27 mouse cellular contexts compared by ENCODE assay signal in genomic region chr9:32348096-32348495, GRCm38 (mm10). TPM values are rescaled to one million over a fixed set of nuclear protein-coding genes. Genes with fewer than 3 reads are reported as not detected.
DNase-seq lines count a peak whose midpoint lies in the region; ATAC-seq and TF ChIP-seq lines count a peak whose summit lies in the region.
"Had no signal": no experiment of that assay in that cellular context is flagged by ENCODE, and none has a peak within 500 bp of the region (broad histone marks: within the 10 kb centered on the region; RNA-seq: fewer than 3 reads in every experiment).

No protein-coding gene starts in this region.

- no peaks in the 10 kb centered on the region for H3K27me3 ChIP-seq in kidney, adult 2 months (replicated peaks; ENCODE audit: control insufficient read depth, insufficient read depth, low read length)
- H3K27me3 ChIP-seq in kidney, postnatal 0 days (ENCODE audit: insufficient read depth, low read length): 0 out of 2 replicates have a peak, but pooled peaks cover 6% of the 10 kb centered on the region
- peaks cover 52% of the 10 kb centered on the region for H3K27me3 ChIP-seq in hindbrain, embryonic 13.5 days

- no peak for TF ChIP-seq CTCF in kidney, adult 2 months (conservative IDR thresholded peaks at IDR 0.05; ENCODE audit: insufficient read depth, insufficient read length, low read depth, low read length)
- TF ChIP-seq CTCF in kidney, postnatal 0 days (IDR thresholded peaks at IDR 0.05; ENCODE audit: low read depth): 0 out of 2 replicates have a peak, but pooled peaks have one; percentile 6

- DNase-seq in kidney, adult 2 months: peak; percentile 49
- DNase-seq in kidney, postnatal 4 days: no peak
- no peak for DNase-seq in kidney, postnatal 0 days (ENCODE audit: low spot score)
- peak; percentile 20 for DNase-seq in kidney, postnatal 10 days
- peak; percentile 26 to 48 for DNase-seq in kidney, postnatal 36 days
- DNase-seq: adrenal gland, adult 2 months; adrenal gland, postnatal 14 days; cerebellum, adult 11 months; cerebellum, adult 2 months; cerebellum, adult 9-11 months; cerebellum, postnatal 25 days; gastrocnemius, postnatal 10 days; gastrocnemius, postnatal 36 days; heart, postnatal 10 days; heart, postnatal 36 days had no signal

- no peaks in the 10 kb centered on the region for H3K9me3 ChIP-seq in kidney, postnatal 0 days (replicated peaks; ENCODE audit: low read length)
- H3K9me3 ChIP-seq in hindbrain, embryonic 13.5 days: no peaks in the 10 kb centered on the region
- H3K9me3 ChIP-seq: embryonic facial prominence, embryonic 12.5 days; embryonic facial prominence, embryonic 15.5 days; heart, embryonic 12.5 days; heart, embryonic 15.5 days; hindbrain, embryonic 10.5 days had no signal

- 56% methylated on average over 8 of the region's 8 CpGs for WGBS in kidney, adult 2 months
- 45% methylated on average over 8 of the region's 8 CpGs for WGBS in kidney, postnatal 0 days
- WGBS in hindbrain, embryonic 13.5 days: 69% methylated on average over 8 of the region's 8 CpGs

- H3K4me1 ChIP-seq in kidney, adult 2 months (ENCODE audit: control insufficient read depth, insufficient read depth, low read length): no peaks in the 10 kb centered on the region; the same call in 1 of the 2 replicates
- peaks cover 10% of the 10 kb centered on the region for H3K4me1 ChIP-seq in kidney, postnatal 0 days (replicated peaks; ENCODE audit: insufficient read depth, low read length)
- H3K4me1 ChIP-seq in hindbrain, embryonic 13.5 days (replicated peaks): peaks cover 24% of the 10 kb centered on the region

- H3K36me3 ChIP-seq in kidney, adult 2 months (ENCODE audit: control insufficient read depth, insufficient read depth, low read length): no peaks in the 10 kb centered on the region
- H3K36me3 ChIP-seq in kidney, postnatal 0 days (ENCODE audit: insufficient read depth, low read length): no peaks in the 10 kb centered on the region
- no peaks in the 10 kb centered on the region for H3K36me3 ChIP-seq in hindbrain, embryonic 13.5 days
- H3K36me3 ChIP-seq: embryonic facial prominence, embryonic 12.5 days; embryonic facial prominence, embryonic 15.5 days; heart, embryonic 12.5 days; heart, embryonic 15.5 days; hindbrain, embryonic 10.5 days had no signal

- no peak for TF ChIP-seq POLR2A in kidney, adult 2 months (IDR thresholded peaks at IDR 0.05; ENCODE audit: low read depth, low read length)

- 0 out of 2 replicates have a peak overlapping the region, but pooled peaks have one; percentile 20 for H3K27ac ChIP-seq in kidney, adult 2 months (ENCODE audit: insufficient read depth, low read depth, low read length)
- no peak overlapping the region; the same call in 1 of the 2 replicates for H3K27ac ChIP-seq in kidney, postnatal 0 days
- H3K27ac ChIP-seq in hindbrain, embryonic 13.5 days: no peak overlapping the region
- H3K27ac ChIP-seq: embryonic facial prominence, embryonic 12.5 days; embryonic facial prominence, embryonic 15.5 days; heart, embryonic 15.5 days; hindbrain, embryonic 10.5 days; hindbrain, embryonic 14.5 days; hindbrain, postnatal 0 days had no signal

- no peak overlapping the region for H3K4me2 ChIP-seq in kidney, postnatal 0 days (ENCODE audit: low read length)
- H3K4me2 ChIP-seq in hindbrain, embryonic 13.5 days: no peak overlapping the region
- H3K4me2 ChIP-seq: embryonic facial prominence, embryonic 12.5 days; embryonic facial prominence, embryonic 15.5 days; heart, embryonic 12.5 days; heart, embryonic 15.5 days; hindbrain, embryonic 14.5 days had no signal

- H3K4me3 ChIP-seq in kidney, adult 2 months (ENCODE audit: insufficient read depth, low read depth, low read length): no peak overlapping the region
- H3K4me3 ChIP-seq in kidney, postnatal 0 days (replicated peaks; ENCODE audit: low read depth, low read length): no peak overlapping the region
- H3K4me3 ChIP-seq in hindbrain, embryonic 13.5 days: no peak overlapping the region
- H3K4me3 ChIP-seq: embryonic facial prominence, embryonic 12.5 days; embryonic facial prominence, embryonic 15.5 days; heart, embryonic 12.5 days; heart, embryonic 15.5 days; hindbrain, embryonic 10.5 days had no signal

- ATAC-seq in kidney, postnatal 0 days (replicated peaks; ENCODE audit: low FRiP score, low read depth): no peak
- ATAC-seq in hindbrain, embryonic 13.5 days (ENCODE audit: low FRiP score): no peak
- ATAC-seq: CD4-positive, CD25-positive, alpha-beta regulatory T cell, adult 4 months; forebrain, embryonic 14.5 days; hindbrain, postnatal 0 days had no signal

- H3K9ac ChIP-seq in kidney, postnatal 0 days (ENCODE audit: low read depth, low read length): no peak overlapping the region
- H3K9ac ChIP-seq in hindbrain, embryonic 13.5 days: no peak overlapping the region
- H3K9ac ChIP-seq: embryonic facial prominence, embryonic 12.5 days; embryonic facial prominence, embryonic 15.5 days; heart, embryonic 12.5 days; heart, embryonic 15.5 days; hindbrain, embryonic 14.5 days had no signal

RNA-seq across cellular contexts. Expression of gene Kcnj5, which starts 3.9 kb away (rescaled TPM):
- 0.81 and 0.84 TPM in 2 replicates for polyA plus RNA-seq in kidney, adult 2 months (2012; rRNA removed)
- 2.4 TPM in 2 replicates for polyA plus RNA-seq in kidney, postnatal 0 days (2015; fragmentation: Nextera tagmentation; extraction: Ambion mirVana)
- polyA plus RNA-seq in hindbrain, embryonic 13.5 days (2015; fragmentation: Nextera tagmentation; extraction: Ambion mirVana): 0.39 and 0.40 TPM in 2 replicates
- polyA plus RNA-seq: C2C12; CD4-positive, CD25-positive, alpha-beta regulatory T cell, adult 4 months had no signal

RNA-seq across cellular contexts. Expression of gene Kcnj1, which starts 24.2 kb away (rescaled TPM):
- polyA plus RNA-seq in kidney, adult 2 months (2012; rRNA removed): 76.0 and 79.1 TPM in 2 replicates
- 35.9 and 38.7 TPM in 2 replicates for polyA plus RNA-seq in kidney, postnatal 0 days (2015; fragmentation: Nextera tagmentation; extraction: Ambion mirVana)
- not detected in 2 replicates for polyA plus RNA-seq in hindbrain, embryonic 13.5 days (2015; fragmentation: Nextera tagmentation; extraction: Ambion mirVana)
- polyA plus RNA-seq: adrenal gland, adult 2 months; C2C12; CD4-positive, CD25-positive, alpha-beta regulatory T cell, adult 4 months; cerebellum, adult 2 months; embryonic facial prominence, embryonic 12.5 days; forebrain, embryonic 11.5 days; forebrain, embryonic 14.5 days; heart, embryonic 12.5 days; heart, embryonic 15.5 days; hindbrain, embryonic 10.5 days; hindbrain, postnatal 0 days had no signal

Comparison
In these comparisons a context has a peak if more than half of its experiments do, and no peak if none do; other contexts are left out.
1. DNase-seq: peak in kidney, adult 2 months (single experiment), kidney, postnatal 10 days (single experiment) and kidney, postnatal 36 days (2 of 2); none in kidney, postnatal 4 days (0 of 2) and kidney, postnatal 0 days (single experiment).
2. RNA of gene Kcnj1, which starts 24.2 kb away (polyA plus RNA-seq): 76.0 to 79.1 TPM in kidney, adult 2 months and 35.9 to 38.7 TPM in kidney, postnatal 0 days; not detected in hindbrain, embryonic 13.5 days; every median in the first group is over 10 times any median in the second.